Mouse (Mus musculus) urinary bladder, postnatal 25 days (tissue): Measurements from ENCODE around the gene Thsd4.

ENCODE experiments used
- DNase-seq: peaks from one replicate; pipeline ENCODE4 v3.0.0; 2022; ENCODE audit warnings: low spot score

The Thsd4 gene

DNA sequence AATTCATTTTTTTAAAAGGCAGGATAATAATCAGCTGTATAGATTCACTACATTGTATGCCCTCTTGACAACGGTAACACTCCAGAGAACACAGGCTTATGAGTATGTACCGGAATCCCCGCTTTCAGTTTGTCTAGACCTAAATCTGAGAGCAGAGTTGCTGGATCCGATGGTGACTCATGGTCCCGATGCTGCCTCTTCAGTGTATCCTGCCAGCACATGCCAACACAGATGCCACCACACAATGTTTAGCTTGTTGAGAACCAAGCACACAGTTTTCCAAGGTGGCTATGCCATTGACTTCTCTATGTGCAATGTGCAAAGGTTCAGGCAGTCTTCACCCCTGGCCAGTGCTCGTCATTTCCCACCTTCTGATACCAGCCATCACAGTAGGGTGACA is 378.0 kb downstream of the Thsd4 start:
- no peak for DNase-seq

DNA sequence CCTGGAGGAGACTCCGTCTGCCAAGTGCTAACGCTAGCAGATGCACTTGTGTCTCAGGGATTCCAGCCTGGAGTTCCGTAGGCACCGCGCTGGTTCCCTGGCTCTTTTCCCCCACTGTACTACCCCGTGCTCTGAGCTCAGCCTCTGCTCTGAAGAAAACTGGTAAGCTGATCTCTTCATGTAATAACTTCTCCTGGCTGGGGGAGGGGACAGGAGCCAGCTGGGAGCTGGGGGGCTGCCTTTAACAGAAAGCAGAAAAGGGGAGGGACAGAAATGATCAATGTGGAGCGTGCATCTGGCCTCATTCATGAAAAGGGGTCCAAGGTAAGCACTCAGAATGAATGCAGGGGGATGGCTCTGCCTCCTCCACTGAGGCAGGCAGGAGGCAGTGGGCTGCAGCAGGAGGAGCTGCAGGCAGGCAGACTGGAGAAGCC is 380.7 kb downstream of the Thsd4 start:
- DNase-seq, result no peak

DNA sequence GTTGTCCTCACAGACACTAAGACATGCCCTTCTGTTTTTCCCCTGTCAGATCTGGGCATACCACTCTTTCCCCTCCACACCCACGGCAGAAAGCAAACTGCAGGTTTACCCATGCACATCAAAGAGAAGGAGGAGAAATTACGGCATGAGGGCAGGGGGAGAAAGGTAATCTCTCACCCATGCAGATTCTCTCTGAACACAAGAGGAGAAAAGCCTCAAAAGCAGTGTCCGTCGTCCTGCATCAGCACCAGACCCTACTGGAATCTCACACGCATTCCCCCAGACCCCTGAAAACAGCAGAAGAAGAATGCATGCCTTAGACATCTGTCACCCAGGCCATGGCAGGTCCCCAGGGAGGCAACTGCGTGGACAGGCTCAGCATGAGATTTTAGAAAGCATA is 381.4 kb downstream of the Thsd4 start:
- DNase-seq, result no peak

DNA sequence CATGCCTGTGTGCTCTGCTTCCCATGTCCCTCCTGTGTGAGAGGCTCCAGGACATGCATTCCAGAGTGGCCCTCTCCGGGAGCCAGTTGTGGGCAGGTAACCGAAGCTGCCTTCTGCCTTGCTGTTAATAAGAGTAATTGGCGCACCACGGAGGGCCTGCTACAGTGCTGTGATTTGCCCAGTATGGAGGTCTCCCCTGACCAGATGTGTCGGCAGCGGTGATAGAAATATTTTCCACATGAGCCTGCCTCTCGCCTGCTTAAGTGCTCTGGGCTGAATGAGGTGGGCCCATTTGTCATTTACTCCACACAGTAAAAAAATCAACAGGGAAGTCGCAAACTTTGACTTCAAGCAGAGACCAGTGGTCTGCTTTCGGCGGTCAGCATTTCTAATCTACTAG is 382.4 kb downstream of the Thsd4 start:
- DNase-seq, result no peak

DNA sequence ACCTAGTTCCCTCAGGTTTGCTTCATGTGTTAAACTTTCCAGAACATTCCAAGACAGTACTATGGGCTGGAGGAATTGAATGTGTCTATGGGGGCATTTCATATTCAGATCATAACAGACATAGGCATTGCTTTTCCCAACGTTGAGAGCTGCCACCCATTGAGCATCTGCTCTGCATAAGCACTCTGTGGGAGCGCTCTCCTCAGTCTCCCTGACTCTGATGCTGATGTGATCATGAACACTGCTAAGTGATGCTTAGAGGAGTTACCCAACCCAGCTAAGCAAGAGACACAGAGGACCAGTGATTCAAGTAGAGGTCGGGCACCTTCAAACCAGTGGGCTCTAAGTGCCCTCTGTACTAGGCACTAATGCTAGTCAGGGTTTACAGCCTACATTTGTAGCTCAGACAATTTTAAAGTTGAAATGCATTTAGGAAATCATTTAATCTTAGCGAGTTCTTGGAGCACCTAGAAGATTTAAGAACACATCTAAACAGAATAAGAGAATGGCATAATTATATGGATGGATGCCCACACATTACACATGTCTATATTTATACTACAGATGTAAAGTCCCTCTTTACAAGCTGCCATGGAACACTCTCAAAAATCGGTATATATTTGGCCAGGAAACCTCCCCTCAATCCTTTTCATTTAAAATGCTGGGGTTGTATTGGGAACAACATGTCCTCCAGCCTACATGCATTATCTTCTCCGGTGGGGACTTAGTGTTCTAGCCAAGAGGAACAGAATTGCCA is 392.4 kb downstream of the Thsd4 start:
- DNase-seq, result no peak

DNA sequence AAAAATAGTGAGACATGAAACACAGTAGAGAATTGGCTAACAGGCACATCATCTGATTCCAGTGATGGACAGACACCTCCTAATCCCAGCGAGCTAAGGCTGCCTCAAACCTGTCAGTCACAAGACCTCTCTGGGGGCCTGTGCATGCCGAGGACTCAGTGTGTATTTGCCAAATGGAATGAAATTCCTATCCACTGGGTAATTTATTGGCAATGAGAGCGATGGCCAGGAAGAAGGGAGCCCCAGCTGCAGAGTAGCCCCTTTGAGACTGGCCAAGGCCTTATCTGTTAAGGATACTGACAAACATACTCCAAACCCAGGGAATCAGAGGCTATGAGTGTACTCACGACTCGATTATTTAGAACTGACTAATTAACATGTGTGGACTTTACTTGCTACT is 394.9 kb downstream of the Thsd4 start:
- DNase-seq, result no peak

DNA sequence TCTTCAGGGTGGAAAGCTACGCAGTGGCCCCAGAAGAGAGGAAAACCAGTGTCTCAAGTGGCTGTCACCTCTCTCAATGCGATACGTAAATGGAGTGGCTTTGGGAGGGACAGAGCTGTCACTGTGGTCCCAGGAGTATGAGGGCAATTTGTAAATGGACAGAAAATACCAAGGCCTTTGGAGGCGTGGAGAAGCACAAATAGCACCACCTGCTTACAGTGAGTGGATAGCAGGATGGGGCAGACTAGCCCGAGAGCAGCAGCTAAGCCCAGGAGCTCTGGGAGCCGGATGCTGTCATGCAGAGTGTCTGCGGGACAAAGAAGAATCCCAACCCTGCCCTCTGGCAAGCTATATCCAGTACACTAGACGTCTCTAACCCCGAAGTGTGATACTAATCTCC is 397.7 kb downstream of the Thsd4 start:
- DNase-seq, result no peak

DNA sequence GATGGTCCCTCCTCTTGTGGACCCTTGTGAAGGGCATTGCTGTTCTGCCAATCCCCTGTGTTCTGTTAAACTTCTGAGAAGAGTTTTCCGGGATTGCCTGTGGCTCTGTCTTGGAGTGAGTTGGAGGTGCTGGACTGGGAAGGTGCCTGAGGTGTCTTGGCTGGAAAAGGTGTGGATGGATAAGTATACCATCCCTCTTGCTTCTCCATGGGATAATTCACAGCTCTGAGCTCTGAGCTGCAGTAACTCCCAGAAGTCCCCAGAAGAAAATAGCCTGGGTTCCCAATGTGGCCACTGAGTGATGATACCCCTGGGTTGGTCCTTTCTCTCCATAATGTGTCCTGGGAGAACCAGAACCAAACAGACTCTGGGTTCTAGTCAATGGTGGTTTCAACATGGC is 398.8 kb downstream of the Thsd4 start:
- no peak for DNase-seq

DNA sequence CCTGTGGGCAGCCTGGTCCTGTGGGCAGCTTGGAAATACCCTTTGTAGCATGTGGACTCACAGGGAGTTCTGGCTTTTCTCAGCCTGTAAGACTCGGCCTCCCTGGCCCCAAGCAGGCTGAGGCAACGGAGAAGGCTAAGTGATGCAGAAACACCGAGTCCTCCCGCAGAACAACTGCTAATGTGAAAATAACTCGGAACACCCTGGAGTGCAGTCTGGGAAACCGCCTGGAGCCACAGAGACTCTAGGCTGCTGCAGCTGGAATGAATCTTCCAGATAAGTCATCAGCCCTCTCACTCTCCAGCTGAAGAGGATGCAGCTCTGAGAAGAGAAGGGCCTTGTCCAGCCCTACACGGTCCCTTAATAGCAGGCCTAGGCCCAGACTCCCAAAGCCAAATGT is 402.0 kb downstream of the Thsd4 start:
- peak; percentile 14 for DNase-seq

DNA sequence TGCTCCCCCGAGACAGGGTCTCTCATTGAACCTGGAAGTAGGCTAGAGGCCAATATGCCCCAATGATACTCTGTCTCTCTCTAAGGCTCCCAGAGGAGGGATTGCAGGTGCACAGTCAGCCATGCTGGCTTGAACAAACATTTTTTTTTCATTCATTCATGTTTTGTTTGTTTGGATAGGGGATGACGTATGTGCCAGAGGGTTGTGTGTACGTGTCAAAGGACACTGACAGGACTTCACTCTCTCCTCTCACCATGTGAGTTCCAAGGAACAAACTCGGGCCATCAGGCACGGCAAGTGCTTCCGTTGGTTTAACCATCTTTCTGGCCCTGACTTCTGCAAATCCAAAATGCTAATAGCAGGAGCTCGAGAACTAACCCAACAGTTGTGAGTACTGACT is 404.0 kb downstream of the Thsd4 start:
- no peak for DNase-seq

DNA sequence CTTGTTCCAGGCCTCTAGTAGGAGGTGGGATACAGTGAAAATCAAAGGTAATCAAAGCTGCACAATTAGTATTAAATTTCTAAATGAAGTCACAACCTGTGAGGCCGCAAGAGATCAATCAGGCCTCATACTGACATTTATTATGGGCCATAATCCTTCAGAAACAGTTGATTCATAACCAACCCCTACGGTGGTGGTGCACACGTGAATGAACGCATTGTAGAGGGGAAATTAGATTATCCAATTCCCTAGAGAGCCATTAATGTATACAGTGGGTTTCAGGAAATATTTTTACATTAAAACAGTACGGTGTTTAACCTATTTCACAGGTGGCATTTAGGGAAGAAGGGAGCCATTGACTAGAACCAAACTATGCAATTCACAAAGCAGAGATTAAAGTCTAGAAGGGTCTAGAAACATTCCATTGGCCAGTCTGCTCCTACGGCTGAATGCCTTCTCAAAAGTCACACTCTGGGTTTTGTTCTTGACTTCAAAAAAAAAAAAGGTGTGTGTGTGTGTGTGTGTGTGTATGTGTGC is 406.1 kb downstream of the Thsd4 start:
- no peak for DNase-seq

DNA sequence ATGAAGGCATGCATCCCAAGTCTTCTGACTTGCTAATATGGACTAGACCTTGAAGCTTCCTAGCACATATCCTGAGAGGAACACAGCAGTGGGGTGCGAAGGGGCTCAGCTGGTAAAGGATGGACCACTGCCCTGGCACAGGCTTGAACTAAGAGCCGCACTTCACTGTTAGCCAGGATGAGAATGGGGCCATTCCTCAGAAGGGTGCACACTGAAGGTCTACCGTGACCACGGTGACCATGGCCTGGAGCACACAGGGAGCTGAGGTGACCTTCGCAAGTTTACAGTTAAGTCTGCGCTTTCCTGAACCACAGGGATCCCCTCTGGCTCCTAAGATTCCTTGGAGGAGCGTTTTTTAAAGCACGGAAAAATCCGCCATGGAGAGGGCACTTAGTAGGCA is 406.5 kb downstream of the Thsd4 start:
- no peak for DNase-seq

DNA sequence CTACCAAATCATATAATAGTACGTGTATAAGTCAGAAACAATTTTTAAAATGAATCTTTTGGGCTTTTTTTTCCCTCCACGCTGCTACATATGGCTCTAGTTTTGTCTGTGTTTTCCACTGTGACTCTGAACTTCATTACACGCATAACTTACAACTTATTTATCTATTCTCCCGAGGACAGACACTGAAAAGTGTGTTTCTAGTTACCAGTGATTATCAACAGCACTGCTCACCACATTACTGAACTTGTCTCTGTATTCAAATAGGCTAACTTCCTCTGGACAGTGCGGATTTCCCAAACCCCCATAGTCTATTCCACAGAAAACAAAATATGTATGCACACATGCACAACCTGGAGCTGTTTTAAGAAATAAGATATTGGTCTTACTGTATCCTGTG is 411.6 kb downstream of the Thsd4 start:
- DNase-seq, result no peak

DNA sequence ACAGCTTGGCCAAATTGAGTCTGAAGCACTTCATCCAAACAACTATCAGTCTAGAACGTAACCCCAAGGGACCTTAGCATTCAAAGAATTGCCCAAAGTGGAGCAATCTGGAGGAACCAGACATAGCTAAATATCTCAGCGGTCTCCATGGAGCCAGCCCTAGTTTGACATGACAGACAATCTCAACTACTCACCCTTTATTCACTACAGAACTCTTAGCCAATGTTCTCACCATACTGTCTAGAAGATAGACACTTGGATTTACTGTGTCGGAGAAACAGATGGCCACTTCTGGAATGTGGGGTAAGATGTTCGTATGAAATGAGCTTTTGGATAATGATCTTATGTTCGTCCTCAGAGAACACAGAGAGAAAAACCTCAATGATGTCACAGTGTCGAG is 415.2 kb downstream of the Thsd4 start:
- no peak for DNase-seq

DNA sequence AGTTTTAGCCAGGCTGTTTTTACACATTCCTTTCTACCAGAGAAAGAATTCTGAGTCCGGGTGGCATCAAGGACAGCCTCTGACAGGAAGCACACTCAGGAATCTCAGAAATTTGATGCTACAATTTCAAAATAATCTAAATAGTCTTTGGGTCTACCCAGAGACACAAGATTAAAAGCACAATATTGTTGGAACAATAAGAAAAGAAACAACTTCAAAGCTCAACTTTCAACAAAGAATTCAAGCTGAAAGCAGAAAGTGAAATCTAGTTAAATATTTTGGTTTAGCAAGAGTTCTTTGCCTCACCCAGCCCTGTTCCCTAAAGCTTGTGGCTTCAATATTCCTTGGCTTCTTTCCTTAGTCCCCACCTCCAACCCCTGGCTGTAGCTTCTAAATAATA is 415.7 kb downstream of the Thsd4 start:
- DNase-seq, result no peak

DNA sequence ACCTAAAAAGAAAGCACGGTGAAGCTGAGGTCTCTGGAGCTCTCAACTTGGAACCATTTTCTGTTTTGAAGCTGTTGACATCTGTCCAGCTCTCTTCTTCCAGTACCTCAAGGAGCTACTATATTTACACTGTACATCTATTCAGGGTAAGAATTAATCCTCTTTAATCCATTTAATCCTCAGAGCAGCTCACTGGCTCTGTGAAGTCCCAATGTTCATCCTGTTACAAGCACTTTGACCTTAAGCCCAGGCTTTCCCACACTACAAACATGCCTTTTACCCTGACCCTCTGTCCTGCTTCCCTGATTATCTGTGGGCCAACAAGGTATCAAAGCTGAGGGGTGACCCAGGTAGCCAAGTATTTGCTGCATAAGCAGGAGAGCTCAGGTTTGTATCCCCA is 427.6 kb downstream of the Thsd4 start:
- no peak for DNase-seq

DNA sequence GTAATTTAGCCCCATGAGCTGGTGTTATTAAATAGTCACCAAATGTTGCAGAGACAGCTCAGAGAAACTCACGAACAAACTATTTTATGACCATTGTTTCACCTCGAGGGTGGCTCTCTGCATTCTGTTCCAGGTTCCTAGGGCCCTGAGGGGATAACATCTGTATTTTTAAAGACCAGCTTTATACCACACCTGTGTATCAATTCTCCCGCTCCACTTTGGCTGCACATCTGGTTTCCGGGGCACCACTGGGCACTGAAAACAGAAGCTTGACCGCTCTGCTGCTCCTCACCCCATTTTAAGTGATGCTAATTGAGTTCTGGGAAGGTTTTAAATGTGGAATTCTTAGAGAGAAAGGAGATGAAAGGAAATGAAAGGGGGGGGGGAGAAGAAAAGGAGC is 429.4 kb downstream of the Thsd4 start:
- DNase-seq, result no peak

DNA sequence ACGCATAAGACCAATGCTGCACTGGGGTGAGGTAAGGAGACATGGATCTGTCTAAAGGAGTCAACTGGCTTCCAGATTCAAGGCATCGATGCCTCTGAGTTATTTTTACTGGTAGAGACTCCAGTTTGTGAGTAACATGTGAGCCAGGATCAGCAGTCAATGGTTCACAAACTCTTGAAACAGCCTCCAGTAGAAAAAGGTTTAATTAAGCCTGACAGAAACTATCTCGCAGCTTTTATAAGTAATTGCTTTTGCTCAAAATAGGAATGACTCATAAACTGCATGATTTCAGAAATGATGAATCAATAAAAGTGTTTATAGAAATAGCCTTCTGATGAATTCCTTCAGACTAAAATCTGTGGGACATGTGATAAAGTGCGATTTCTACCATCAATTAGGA is 432.4 kb downstream of the Thsd4 start:
- DNase-seq, result no peak

DNA sequence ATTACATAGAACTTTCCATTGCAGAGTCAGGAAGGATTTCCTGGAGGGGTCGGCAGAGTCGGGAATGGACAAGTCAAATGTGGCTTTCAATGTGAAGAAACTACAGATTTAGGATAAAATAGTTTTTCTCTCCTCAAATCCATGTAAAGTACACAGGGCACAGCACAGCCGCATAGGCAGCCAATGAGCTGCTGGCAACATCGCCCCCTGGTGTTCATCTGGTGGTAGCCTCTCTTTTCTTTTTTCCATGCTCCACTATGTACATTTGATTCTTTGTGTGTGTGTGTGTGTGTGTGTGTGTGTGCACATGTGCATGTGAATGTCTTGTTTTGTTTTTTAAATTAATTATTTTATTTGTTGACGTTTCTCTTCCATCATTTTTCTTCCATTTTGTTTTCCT is 433.7 kb downstream of the Thsd4 start:
- DNase-seq, result no peak

DNA sequence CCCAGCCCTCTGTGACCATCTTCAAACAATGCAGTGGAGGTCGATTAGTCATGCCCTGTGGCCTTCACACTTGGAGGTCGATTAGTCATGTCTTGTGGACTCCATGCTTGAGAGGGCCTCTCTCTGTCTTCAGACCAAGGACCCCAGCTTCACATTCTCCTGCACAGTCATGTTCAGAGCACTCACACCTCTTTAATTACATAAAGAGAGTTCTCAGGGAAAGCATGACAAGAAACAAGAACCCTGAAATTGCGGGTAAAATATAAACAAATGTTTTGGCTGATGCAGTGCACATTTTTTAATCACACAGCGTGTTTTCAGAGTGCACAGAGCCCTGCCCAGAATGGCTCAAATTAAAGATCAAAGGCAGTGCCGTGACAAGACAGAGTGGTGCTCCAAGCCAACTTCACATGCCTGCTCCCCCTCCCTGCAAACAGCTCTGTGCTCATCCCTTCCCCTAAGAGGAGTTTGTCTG is 439.7 kb downstream of the Thsd4 start:
- no peak for DNase-seq

DNA sequence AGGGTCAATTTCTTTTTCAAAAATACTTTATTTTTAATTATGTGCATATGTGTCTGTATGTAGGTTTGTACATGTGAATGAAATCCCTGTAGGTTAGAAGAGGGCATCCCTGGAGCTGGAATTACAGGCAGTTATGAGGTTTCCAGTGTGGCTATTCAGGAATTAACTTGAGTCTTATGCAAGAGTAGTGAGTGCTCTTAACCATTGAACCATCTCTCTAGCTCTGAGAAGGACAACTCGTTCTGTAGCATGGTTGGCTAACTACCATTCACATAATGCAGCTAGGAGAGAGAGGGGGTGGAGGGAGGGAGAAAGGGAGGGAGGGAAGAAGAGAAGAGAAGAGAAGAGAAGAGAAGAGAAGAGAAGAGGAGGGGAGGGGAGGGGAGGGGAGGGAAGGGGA is 444.1 kb downstream of the Thsd4 start:
- no peak for DNase-seq

DNA sequence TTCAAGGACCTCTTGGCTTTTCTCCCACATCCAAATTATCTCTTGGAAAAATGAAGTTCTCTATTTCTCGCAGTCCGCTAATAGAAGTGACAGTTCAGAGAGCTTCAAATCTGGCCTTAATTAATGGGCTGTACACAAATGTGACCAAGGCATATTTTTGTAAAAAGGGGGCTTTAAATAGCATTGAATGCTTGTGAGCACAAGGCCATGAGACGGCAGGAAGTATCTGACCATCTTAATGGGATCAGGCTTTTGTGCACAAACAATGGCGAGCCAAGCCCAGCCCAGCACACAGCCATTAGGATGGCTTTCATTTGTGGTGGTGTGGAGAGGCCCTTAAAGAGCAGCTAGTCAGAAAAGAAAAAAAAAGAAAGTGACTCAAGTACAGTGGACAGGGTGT is 445.4 kb downstream of the Thsd4 start:
- no peak for DNase-seq

DNA sequence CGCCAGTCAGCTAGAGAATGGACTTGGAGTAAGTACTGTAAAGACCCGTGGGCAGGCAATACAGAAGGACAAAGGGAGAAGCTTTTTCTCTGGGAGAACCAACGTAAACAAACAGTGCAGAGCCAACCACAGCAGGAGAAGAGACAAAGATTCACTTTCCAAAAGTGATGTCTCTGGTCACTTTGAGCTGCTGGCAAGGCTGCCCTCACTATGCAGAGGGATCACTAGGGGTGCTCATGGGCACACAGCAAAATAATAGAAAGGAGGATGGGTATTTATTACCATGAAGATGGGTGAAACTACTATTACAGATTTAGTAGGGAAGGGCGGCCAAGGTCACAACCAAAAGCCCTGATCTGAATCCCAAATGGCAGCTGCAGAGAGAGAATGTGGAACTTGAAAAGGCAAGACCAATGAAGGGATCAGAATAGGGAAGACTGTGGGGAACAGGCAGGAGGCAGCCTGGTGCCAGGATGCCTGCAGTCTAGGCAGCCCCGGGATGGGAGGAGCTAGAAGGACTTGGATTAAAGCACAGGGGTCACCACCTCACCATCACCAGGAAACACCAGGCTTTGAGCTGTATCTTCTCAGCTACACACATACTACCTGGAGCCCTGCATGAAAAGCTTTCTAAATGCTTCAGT is 450.1 kb downstream of the Thsd4 start:
- no peak for DNase-seq

DNA sequence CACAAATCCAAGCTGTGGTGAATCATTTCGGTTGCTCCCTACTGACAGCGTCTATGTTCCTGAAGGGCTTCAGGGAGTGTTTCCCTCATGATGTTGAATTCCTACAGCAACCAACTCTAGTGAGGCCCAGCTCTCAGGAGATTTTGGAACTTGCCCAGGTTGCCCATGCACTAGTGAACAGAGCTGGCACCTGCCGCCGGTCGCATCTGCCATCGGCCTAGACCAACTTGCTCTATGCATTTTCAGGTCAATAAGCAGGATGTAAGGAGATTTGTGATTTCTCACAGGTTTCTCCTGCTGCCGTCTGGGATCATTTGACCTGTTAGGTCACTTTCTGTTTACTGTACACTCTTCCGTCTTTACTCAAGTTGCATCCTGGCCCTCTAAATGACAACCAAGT is 454.6 kb downstream of the Thsd4 start:
- DNase-seq, result no peak
